Mouse (Mus musculus) heart, embryonic 10.5 days (tissue): Measurements from ENCODE around the gene Ehd4. TPM values are rescaled to one million over a fixed set of nuclear protein-coding genes. Genes with fewer than 3 reads are reported as not detected.

Experiments
- DNase-seq: peaks from one replicate; pipeline ENCODE4 v3.0.0-alpha.2; 2017; ENCODE audit warnings: low spot score
- H3K27ac ChIP-seq: fragments of 300-500 bp; sonication (generic); 2 replicates; pipeline ENCODE4 v1.5.1; 2016; ENCODE audit warnings: mild to moderate bottlenecking
- H3K27me3 ChIP-seq: fragments of 300-500 bp; sonication (generic); 2 replicates; pipeline ENCODE4 v1.6.1; 2016; ENCODE audit warnings: mild to moderate bottlenecking; ENCODE audit not compliant: poor library complexity, insufficient read depth, severe bottlenecking
- H3K36me3 ChIP-seq: fragments of 300-500 bp; sonication (generic); 2 replicates; pipeline ENCODE4 v1.6.1; 2016; ENCODE audit warnings: mild to moderate bottlenecking, moderate library complexity
- H3K4me1 ChIP-seq: fragments of 300-500 bp; sonication (generic); 2 replicates; pipeline ENCODE4 v1.6.1; 2016; ENCODE audit warnings: mild to moderate bottlenecking
- H3K4me3 ChIP-seq: fragments of 300-500 bp; sonication (generic); 2 replicates; pipeline ENCODE4 v1.5.1; 2016; ENCODE audit warnings: mild to moderate bottlenecking, moderate library complexity
- H3K9me3 ChIP-seq: fragments of 300-500 bp; sonication (generic); 2 replicates; pipeline ENCODE4 v1.6.1; 2016; ENCODE audit warnings: mild to moderate bottlenecking, moderate library complexity
- WGBS: fragments of 180-500 bp; shearing (Covaris S2); methylation state at CpG from one replicate; pipeline ENCODE4 v1.1.7; 2016; 5-methylcytosine and 5-hydroxymethylcytosine counted together
- polyA plus RNA-seq: library from polyadenylated mRNA; unstranded; fragments of >200 nt; fragmentation: Nextera tagmentation; extraction: Ambion mirVana; gene quantifications from 2 replicates; pipeline ENCODE4 v1.2.1, GENCODE M21; 2016

Ehd4 gene
- polyA plus RNA-seq, 1 experiment from 2014 or later, result 115 TPM

- 60% methylated on average over 5 of the region's 5 CpGs for WGBS
- no peak overlapping the region for H3K4me3 ChIP-seq
- peaks cover 40% of the 10 kb centered on the region for H3K4me1 ChIP-seq
- no peaks in the 10 kb centered on the region for H3K9me3 ChIP-seq
- no peaks in the 10 kb centered on the region for H3K27me3 ChIP-seq
- H3K36me3 ChIP-seq, result peaks cover 16% of the 10 kb centered on the region
- peak overlapping the region; percentile 78 for H3K27ac ChIP-seq
- no peak for DNase-seq
Observed at GRCm38 (mm10) chr2:120140326-120140725, 14.1 kb downstream of the Ehd4 start.

GRCm38 (mm10) chr2:120139091-120139490 is 15.3 kb downstream of the Ehd4 start:
- Histone ChIP-seq H3K4me1 (peaks cover 53% of the 10 kb centered on the region), H3K36me3 (peaks cover 13% of the 10 kb centered on the region), H3K4me3 (no peak overlapping the region), H3K27ac (peak overlapping the region; percentile 78), H3K9me3 (no peaks in the 10 kb centered on the region), H3K27me3 (no peaks in the 10 kb centered on the region)
- WGBS, result 41% methylated on average over 1 of the region's 1 CpGs
- no peak for DNase-seq

GRCm38 (mm10) chr2:120137281-120137680 is 17.1 kb downstream of the Ehd4 start:
- H3K27ac ChIP-seq, result no peak overlapping the region
- no peak for DNase-seq
- H3K9me3 ChIP-seq, result no peaks in the 10 kb centered on the region
- no peak overlapping the region for H3K4me3 ChIP-seq
- H3K36me3 ChIP-seq, result peaks cover 12% of the 10 kb centered on the region
- no peaks in the 10 kb centered on the region for H3K27me3 ChIP-seq
- H3K4me1 ChIP-seq, result peaks cover 71% of the 10 kb centered on the region
- 68% methylated on average over 5 of the region's 5 CpGs for WGBS

- Histone ChIP-seq H3K27ac (peak overlapping the region; percentile 69), H3K9me3 (no peaks in the 10 kb centered on the region), H3K36me3 (peaks cover 11% of the 10 kb centered on the region), H3K4me3 (peak overlapping the region; percentile 3; the same call in 1 of the 2 replicates), H3K27me3 (no peaks in the 10 kb centered on the region), H3K4me1 (peaks cover 76% of the 10 kb centered on the region)
- DNase-seq, result no peak
Observed at GRCm38 (mm10) chr2:120134453-120135075, 19.8 kb downstream of the Ehd4 start.

GRCm38 (mm10) chr2:120131881-120132280 is 22.5 kb downstream of the Ehd4 start:
- 74% methylated on average over 1 of the region's 1 CpGs for WGBS
- no peaks in the 10 kb centered on the region for H3K27me3 ChIP-seq
- H3K27ac ChIP-seq, result peak overlapping the region; percentile 19; the same call in 1 of the 2 replicates
- H3K9me3 ChIP-seq, result no peaks in the 10 kb centered on the region
- H3K4me1 ChIP-seq, result peaks cover 85% of the 10 kb centered on the region
- peaks cover 10% of the 10 kb centered on the region for H3K36me3 ChIP-seq
- no peak overlapping the region for H3K4me3 ChIP-seq
- DNase-seq, result no peak

GRCm38 (mm10) chr2:120129252-120129908 is 25.0 kb downstream of the Ehd4 start:
- Histone ChIP-seq H3K36me3 (peaks cover 20% of the 10 kb centered on the region), H3K4me1 (peaks cover 82% of the 10 kb centered on the region), H3K27me3 (no peaks in the 10 kb centered on the region), H3K27ac (peak overlapping the region; percentile 89), H3K9me3 (no peaks in the 10 kb centered on the region), H3K4me3 (no peak overlapping the region)
- 28% methylated on average over 8 of the region's 8 CpGs for WGBS
- DNase-seq, result no peak

GRCm38 (mm10) chr2:120128611-120129051 is 25.8 kb downstream of the Ehd4 start:
- peaks cover 82% of the 10 kb centered on the region for H3K4me1 ChIP-seq
- DNase-seq, result peak; percentile 83

GRCm38 (mm10) chr2:120128011-120128410 is 26.4 kb downstream of the Ehd4 start:
- DNase-seq, result no peak
- H3K9me3 ChIP-seq, result no peaks in the 10 kb centered on the region
- 0 out of 2 replicates have a peak overlapping the region, but pooled peaks have one; percentile 13 for H3K4me3 ChIP-seq
- peaks cover 22% of the 10 kb centered on the region for H3K36me3 ChIP-seq
- no peaks in the 10 kb centered on the region for H3K27me3 ChIP-seq
- peak overlapping the region; percentile 89 for H3K27ac ChIP-seq
- H3K4me1 ChIP-seq, result peaks cover 78% of the 10 kb centered on the region

More at GRCm38 (mm10) chr2:120128611-120129051, 25.8 kb downstream of the Ehd4 start:
- peaks cover 22% of the 10 kb centered on the region for H3K36me3 ChIP-seq
- 19% methylated on average over 1 of the region's 1 CpGs for WGBS
- peak overlapping the region; percentile 89 for H3K27ac ChIP-seq
- H3K4me3 ChIP-seq, result 0 out of 2 replicates have a peak overlapping the region, but pooled peaks have one; percentile 13
- no peaks in the 10 kb centered on the region for H3K27me3 ChIP-seq
- no peaks in the 10 kb centered on the region for H3K9me3 ChIP-seq

GRCm38 (mm10) chr2:120126901-120127300 is 27.5 kb downstream of the Ehd4 start:
- Histone ChIP-seq H3K9me3 (no peaks in the 10 kb centered on the region), H3K36me3 (peaks cover 22% of the 10 kb centered on the region), H3K4me3 (no peak overlapping the region), H3K4me1 (peaks cover 77% of the 10 kb centered on the region), H3K27ac (peak overlapping the region; percentile 89), H3K27me3 (no peaks in the 10 kb centered on the region)
- DNase-seq, result no peak
- WGBS, result 45% methylated on average over 1 of the region's 1 CpGs

GRCm38 (mm10) chr2:120126408-120126807 is 28.0 kb downstream of the Ehd4 start:
- Histone ChIP-seq H3K4me3 (no peak overlapping the region), H3K36me3 (peaks cover 20% of the 10 kb centered on the region), H3K27ac (peak overlapping the region; percentile 89), H3K9me3 (no peaks in the 10 kb centered on the region), H3K27me3 (no peaks in the 10 kb centered on the region), H3K4me1 (peaks cover 78% of the 10 kb centered on the region)
- 73% methylated on average over 4 of the region's 4 CpGs for WGBS
- DNase-seq, result no peak

- Histone ChIP-seq H3K36me3 (peaks cover 20% of the 10 kb centered on the region), H3K9me3 (no peaks in the 10 kb centered on the region), H3K4me3 (no peak overlapping the region), H3K27ac (no peak overlapping the region), H3K4me1 (peaks cover 78% of the 10 kb centered on the region), H3K27me3 (no peaks in the 10 kb centered on the region)
- 95% methylated on average over 1 of the region's 1 CpGs for WGBS
- no peak for DNase-seq
Observed at GRCm38 (mm10) chr2:120125461-120125860, 28.9 kb downstream of the Ehd4 start.

GRCm38 (mm10) chr2:120124946-120125345 is 29.5 kb downstream of the Ehd4 start:
- DNase-seq, result no peak
- H3K36me3 ChIP-seq, result peaks cover 20% of the 10 kb centered on the region
- H3K4me3 ChIP-seq, result no peak overlapping the region
- no peaks in the 10 kb centered on the region for H3K27me3 ChIP-seq
- no peaks in the 10 kb centered on the region for H3K9me3 ChIP-seq
- H3K4me1 ChIP-seq, result peaks cover 72% of the 10 kb centered on the region
- 81% methylated on average over 2 of the region's 2 CpGs for WGBS
- H3K27ac ChIP-seq, result no peak overlapping the region

- Histone ChIP-seq H3K4me3 (no peak overlapping the region), H3K9me3 (no peaks in the 10 kb centered on the region), H3K4me1 (peaks cover 64% of the 10 kb centered on the region), H3K27me3 (no peaks in the 10 kb centered on the region), H3K36me3 (peaks cover 20% of the 10 kb centered on the region), H3K27ac (peak overlapping the region; percentile 30; the same call in 1 of the 2 replicates)
- DNase-seq, result no peak
- WGBS, result 59% methylated on average over 1 of the region's 1 CpGs
Observed at GRCm38 (mm10) chr2:120124096-120124495, 30.3 kb downstream of the Ehd4 start.
